Mouse (Mus musculus): ENCODE data around the gene Mgll. TPM values are rescaled to one million over a fixed set of nuclear protein-coding genes. Genes with fewer than 3 reads are reported as not detected.
A peak's percentile ranks its signal among the peaks of the same experiment; 100 is the strongest.

Mgll gene
- total RNA-seq, 2 experiments from 2014 or later = 193 to 231 TPM

DNA sequence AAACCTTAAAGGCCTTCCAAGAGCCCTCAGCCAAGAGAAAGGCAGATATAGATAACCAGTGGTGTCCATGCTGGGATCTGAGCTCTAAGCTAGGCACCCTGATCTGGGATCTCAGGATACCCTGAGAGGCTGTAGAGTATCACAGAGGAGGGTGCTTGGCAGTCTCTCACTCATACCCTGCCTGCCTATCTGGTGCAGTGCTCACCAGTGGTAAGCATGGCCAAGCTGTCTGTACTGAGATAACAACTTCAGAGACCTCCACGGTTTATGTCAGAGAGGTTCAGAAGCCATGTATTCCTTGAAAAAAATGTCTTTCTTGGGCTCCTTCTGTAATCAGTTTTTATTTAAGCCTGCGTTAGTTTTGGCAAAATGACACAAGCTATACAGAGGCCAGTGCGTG is 16.8 kb downstream of the Mgll start:
- DNase-seq (ENCODE audit: low spot score in 2 of 2) = no peak
- intact Hi-C loops (cut with DNase I) = no loop called here

DNA sequence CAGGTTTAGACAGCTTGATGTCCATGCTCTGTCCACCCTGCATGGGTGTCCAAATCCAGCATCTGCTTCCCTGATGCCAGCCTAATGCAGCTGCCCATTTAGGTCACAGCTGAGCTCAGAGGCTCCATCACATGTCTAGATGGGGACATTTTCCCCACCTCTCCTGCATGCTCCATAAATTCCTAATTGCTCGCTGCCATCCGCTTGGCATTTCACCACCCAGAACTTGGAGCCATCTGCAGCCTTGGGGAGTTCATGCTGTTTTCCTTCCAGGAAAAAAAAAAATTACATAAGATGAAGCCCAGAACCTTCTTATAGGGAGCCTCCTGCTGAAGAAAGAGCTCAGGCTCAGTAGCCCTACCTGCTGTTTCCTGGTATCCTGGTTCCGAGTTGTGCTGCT is 17.6 kb downstream of the Mgll start:
- intact Hi-C loops (cut with DNase I) = no loop called here
- peak; percentile 51 to 68 for DNase-seq (ENCODE audit: low spot score in 2 of 2)

DNA sequence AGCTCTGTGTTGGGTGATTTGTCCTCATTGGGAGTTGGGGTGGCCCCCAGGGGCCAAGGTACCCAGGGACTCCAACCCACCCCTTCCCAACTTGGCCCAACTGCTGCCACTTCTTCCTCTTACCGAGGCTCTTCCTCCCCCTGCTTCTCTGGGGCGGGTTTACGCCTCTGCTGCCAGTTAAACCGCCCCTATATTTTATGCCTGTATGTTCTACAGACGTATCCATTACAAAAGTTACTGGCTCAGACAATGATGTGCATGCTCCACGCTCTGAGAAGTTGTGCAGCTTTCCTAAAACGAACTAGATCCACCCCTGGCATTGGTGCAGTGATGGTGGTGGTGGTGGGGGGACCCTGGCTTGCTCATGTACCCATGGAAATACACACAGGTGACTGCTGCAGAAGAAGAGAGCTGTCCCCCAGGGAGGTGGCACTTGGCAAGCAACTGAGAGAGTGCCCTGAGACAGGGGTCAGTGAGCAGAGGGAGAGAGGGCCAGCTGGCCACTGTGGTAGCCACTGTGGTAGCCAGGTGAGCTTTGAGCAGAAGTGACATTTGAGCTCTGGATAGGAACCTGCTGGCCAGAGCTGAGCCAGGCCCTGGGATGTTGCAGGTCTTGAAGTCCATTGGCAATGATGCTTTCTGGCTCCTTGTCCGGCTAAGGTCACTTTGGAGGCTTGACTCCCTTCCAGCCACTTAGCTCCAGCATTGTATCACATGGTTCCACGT is 18.2 kb downstream of the Mgll start:
- no peak for DNase-seq (ENCODE audit: low spot score in 2 of 2)
- intact Hi-C loops (cut with DNase I) = no loop called here

DNA sequence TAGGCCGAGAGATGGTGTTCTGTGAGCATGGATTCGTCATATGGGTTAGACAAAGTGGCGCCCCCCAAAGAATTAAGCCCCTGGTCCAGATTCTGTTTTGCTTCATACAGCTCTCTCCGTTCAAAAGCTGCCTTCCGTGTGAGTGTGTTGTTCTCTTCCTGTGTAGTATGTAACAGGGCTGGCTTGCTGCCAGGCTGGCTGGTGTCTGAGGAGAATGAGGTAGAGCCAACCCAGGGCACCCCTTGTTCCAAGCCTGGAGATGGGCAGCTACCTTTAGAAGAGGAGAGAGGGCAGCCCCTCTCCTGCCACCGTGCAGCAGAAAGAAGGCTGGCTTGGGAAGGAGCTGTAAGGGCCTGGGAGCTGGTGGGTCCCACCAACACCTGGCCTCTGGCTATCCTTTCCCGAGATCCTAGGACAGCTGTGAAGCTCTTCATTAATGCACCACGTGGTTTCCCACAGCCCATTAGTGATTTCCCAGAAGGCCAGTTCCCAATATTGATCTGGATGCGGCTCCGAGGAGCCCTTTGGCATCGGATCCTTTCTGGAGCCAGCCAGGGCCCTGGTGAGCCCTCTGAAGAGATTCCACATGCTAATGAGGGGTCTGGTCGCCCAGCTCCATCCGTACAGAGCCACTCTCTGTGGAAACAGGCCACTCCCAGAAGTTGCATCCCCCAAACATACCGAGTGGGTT is 19.5 kb downstream of the Mgll start:
- DNase-seq (ENCODE audit: low spot score in 2 of 2) = no peak
- intact Hi-C loops (cut with DNase I) = no loop called here

DNA sequence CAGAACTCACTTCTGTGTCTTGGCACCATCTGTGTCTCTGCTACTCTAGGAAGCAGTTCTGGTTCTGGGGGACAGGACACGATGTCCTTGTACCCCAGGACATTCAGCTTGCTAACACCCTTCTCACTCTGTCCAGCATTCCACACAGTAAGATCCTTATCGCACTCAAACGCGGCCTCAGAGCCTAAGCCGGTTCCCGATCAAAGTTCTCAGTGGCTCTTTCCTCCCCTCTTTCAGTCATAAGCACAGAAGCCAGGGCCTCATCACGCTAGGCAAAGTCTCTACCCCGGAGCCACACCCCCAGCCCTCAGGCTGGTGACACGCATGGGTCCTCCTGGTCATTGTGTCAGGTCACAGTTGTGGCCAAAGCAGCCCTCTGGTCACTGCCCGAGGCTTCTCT is 20.8 kb downstream of the Mgll start:
- intact Hi-C loops (cut with DNase I) = no loop called here

DNA sequence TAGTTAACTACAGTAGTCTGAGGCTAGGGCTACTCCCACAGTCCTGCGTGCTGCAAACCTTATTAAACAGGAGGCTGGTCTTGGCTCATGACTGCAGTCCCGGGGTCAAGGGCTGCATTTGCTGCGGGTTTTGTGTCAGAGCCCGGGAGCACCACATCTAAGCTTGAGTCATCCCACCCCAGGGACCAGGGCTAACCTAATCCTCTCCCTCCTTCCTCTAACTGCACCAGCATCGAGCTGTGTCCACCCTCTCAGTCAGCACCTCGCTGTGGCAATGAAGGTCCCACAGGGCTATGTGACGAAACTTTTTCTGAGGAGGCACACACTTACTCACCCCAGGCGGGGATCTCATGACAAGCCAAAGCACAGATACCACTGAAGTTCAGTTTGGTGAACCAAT is 22.1 kb downstream of the Mgll start:
- intact Hi-C loops (cut with DNase I) = no loop called here
- no peak for DNase-seq (ENCODE audit: low spot score in 2 of 2)

More for the DNA sequence above, 20.8 kb downstream of the Mgll start:
- no peak for DNase-seq (ENCODE audit: low spot score in 2 of 2)

DNA sequence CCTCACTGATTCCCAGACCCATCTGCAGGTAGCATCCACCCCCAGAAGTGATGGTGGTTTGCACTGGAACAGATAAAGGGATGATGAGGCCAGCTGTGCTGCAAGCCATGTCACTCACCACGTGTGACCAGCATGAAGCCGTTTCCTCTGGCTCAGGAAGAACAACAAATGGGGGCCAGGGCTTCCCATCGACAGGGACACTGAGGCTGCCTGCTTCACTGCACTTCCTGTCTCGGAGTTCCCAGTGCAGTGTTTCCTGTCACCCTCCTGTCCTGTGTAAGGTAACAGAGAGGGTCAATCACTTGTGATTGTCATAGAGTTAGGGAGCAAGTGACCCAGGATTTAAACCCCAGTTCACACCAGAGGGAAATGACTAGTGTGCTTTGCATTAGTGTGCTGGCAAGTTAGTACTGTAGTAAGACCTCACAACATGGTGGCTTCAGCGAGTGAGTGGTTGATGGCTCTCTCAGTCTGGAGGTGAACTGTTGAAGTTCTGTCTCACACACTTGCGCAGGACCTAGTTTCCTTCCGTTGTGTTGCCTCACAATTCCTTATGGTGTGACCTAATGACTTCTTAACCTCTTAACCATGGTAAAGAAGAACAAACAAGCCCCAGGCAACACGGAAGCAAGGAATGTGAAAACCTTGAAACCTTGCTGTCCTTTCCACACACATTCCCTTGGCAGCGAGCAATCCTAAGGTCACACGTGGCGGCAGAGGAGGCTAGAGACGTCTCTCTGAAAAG is 23.3 kb downstream of the Mgll start:
- intact Hi-C loops (cut with DNase I) = no loop called here
- DNase-seq (ENCODE audit: low spot score in 2 of 2) = no peak

DNA sequence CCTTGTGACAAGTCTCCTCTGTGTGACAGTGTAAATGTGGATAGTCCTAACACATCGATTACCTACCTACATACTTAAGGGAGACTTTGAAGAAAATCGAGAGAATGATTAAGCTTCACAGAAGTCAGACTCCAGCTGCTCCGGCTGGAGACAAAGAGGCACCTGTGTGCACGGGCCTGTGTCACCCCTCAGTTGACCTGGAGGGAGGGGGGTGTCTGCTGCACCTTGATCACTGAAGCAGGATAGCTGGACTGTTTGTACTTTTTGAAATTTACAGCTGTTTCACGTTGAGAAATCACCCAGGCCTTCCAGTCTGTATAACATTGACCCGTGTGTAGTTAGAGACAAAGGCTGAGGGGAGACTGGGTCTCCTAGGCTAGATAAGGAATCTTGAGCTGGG is 26.7 kb downstream of the Mgll start:
- no peak for DNase-seq (ENCODE audit: low spot score in 2 of 2)
- intact Hi-C loops (cut with DNase I) = no loop called here

DNA sequence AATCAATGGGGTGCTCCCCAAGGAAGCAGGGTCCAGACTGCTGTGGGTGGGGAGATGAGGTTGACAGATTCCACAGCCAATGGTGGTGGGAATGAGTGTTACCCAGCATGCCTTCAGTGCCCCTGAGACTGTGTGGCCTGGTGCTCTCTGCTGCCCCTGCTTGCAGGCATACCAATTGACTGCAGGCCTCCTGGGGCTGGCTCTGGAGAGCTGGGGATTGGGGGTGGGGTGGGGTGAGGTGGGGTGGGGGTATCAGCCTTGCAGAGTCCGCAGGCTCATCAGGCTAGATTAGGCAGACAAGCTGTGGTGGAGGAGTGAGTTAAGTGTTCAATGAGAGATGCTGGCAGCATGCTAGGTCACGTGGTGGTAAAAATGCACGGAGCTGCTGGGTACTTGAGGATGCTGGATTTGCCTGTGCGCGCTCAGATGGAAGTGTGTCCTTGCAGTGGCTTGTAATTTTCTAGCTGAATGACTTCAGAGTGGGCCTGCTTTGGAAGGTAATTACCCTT is 28.6 kb downstream of the Mgll start:
- DNase-seq (ENCODE audit: low spot score in 2 of 2) = no peak
- intact Hi-C loops (cut with DNase I) = no loop called here

DNA sequence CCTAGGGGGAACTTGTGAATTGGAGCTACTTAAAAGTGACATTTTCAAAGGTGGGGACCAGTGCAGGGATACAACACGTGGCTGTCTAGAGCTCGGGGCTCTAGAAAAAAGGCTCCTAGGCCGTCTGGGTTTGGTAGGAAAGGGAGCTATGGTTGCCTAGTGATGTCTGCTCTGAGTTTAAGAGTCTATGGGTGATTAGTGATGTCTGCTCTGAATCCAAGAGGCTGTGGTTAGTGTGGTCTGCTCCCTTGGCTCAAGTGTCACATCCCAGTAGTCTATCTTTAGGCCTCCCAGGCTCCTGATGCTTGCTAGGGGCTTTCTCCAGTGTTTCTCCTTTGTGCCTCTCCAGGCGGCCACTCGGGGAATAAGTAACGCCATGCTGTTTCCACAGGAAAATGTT is 29.4 kb downstream of the Mgll start:
- intact Hi-C loops (cut with DNase I) = no loop called here
- no peak for DNase-seq (ENCODE audit: low spot score in 2 of 2)

DNA sequence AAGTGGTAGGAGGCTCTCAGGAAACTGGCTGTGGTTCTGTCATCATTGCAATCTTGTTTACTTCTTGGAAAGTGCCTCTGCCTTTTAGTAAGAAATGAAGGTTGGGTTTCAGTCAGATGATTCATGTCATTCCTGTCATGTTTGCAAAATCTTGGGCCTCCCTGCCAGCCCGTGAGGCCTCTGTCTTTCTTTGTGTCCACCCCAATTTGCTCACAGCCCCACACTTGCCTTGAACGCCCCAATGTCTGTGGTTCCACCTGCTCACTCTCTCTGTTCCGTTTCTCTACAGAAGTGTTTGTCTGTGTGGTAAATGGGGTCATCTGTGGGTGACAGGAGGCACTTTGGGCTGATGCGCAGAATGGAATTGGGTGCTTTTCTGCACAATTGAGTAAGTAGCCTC is 32.8 kb downstream of the Mgll start:
- DNase-seq (ENCODE audit: low spot score in 2 of 2) = no peak
- intact Hi-C loops (cut with DNase I) = no loop called here

DNA sequence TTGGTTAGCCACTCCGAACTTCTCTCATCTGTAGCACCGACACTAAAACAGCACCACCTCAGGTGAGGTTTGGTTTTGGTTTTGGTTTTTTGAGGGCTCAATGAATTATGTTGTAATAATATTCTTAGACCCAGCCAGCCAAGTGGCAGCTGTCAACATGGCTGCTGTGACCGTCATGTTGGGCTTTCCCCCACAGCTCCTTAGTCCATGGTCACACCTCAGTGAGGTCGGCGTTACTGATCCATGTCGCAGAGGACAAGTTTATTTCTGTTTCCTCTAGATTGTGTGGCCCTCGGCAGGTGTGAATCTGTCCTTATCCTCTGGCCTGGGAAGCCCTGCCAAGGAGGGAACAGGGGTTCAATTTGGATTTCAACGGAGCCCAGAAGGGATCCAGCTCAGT is 33.9 kb downstream of the Mgll start:
- intact Hi-C loops (cut with DNase I) = no loop called here
- no peak for DNase-seq (ENCODE audit: low spot score in 2 of 2)

DNA sequence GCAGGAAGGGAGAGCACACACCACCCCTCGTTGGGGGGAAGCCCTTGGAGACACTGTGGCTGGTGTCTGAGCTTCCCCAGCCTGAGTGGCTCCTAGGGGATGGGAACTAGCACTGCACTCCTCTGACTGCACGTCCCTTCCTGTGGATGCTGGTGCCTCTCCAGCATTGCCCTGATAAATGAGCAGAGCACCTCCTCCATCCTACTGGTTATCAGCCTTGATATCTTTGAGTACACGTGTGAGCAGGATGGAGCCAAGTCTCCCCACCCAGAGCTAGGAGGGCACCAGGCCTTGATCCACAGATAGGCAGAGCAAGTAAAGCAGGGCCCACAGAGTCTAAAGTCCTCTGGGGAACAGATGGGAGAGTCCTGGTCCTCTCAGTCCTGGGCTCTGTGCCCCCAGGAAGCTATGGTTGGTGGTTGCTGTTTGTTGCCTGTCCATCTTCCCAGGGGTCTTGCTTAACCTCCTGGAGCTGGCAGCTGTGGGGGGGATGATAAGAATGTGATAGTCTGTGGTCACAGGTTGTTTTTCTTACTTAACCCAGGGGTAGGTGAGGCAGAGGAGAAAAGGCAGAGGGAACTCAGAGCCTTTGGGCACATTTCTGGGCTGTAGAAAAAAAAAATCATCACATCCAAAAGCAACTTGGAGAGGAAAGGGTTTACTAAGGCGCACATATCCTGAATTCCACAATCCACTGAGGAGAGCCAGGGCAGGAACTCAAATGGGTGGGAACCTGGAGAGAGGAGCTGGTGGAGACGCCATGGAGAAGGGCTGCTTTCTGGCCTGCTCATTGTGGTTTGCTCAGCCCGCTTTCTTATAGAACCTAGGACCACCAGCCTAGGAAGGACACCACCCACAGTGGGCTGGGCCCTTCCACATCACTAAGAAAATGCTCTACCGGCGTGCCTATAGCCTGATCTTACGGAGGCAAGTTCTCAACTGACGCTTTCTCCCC is 34.6 kb downstream of the Mgll start:
- intact Hi-C loops (cut with DNase I) = no loop called here

DNA sequence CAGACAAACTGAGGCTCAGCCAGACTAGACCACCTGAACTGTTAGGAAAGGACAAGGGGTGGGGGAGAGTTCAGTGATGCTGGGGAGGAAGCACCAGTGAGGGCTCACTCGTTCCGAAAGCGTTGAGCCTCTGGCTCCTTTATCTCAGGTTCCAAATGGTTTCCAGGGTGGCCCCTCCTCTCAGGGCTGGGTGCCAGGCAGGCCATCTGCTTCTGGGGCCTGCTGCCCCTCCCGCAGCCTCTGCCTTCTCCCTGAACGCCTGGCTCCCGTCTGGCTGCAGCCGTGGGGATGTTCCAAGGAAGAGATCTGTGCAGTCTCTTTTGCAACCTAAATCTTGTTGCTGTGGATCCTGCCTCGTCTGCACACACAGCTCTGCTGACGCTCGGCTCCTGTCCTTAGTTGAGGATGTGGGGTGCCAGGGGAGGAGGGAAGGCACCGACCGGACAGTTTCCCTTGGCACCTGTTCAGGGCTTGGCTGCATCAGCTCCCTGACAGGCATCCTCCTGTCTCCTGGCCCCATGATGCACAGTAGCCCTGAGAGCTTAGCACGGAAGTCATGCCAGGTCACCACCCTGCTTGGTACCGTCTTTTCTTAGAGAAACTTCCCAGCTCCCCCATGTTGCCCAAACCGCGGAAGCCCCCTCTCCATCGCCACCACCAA is 35.7 kb downstream of the Mgll start:
- intact Hi-C loops (cut with DNase I) = loop anchor here (5.0 kb wide), 1 partner anchor 33 kb away; no protein-coding TSS in a partner anchor

More for the DNA sequence above, 34.6 kb downstream of the Mgll start:
- DNase-seq (ENCODE audit: low spot score in 2 of 2) = no peak

DNA sequence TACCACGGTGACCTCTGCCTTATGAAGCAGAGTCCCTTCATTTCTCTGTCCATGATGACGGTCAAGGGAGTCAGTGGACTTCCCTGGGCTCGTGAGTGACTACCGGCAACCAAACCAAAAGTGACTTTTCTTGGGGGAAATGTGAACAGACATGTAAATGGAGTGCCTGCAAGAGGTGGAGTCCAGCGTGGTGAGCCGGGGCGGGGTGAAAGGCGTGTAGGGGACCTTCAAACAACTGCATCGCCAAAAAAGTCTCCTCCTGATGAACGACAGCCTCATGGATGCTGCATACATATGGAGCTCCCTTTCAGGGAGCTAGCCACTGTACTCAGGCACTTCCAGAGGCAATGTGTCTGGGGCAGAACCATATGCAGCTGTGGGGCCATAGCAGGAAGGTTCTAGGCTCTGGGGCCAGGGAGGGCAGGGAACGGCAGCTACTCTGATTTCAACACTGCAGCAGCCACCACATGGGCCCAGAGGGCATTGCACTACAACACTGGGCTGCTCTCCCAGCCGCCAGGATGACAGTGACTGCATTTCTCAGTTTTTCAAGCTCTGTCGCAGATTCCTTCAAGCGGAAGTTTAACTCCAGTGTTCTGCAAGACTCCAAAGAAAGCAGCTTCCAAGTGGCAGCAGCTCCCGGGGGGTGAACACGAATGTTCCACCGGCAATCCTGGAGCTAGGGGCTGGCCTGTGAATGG is 36.9 kb downstream of the Mgll start:
- no peak for DNase-seq (ENCODE audit: low spot score in 2 of 2)
- intact Hi-C loops (cut with DNase I) = loop anchor here (5.0 kb wide), 1 partner anchor 34 kb away; no protein-coding TSS in a partner anchor

More for the DNA sequence above, 35.7 kb downstream of the Mgll start:
- peak; percentile 79 to 88 for DNase-seq (ENCODE audit: low spot score in 2 of 2)

DNA sequence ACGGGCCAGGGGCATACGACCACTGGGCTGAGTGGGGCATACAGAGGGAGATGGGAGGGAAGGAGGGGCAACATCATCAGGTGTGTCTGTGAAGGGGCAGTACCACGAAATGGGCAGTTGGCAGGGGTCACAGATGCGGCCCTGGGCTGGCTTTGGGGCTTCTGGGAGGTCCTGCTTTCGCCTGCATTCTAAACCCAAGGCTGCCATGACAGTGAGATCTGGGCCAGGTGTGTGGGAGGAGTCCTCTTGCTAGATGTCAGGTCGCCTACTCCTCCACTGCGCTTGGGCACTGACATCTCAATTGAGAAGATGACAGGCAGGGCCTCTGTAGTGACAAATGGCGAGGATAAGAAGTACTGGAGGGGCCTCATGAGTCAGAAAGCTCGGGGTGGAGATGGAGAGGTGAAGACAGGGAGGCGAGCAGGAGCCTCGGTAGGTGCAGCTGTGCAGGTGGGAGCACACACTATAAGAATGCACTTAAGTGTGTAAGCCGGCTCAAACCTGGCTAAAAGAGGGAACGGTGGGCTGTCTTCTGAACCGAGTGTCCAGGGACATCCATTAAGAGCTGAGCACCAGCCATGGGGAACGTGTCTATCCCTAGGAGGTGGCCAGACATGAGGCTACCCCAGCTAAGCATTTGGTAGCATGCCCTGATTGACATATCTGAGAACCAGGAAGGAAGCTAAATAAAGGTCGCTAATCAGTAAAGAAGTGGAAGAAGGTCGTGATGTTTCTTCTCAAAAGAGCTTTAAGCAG is 37.6 kb downstream of the Mgll start:
- DNase-seq (ENCODE audit: low spot score in 2 of 2) = no peak
- intact Hi-C loops (cut with DNase I) = loop anchor here (5.0 kb wide), 1 partner anchor 35 kb away; no protein-coding TSS in a partner anchor

DNA sequence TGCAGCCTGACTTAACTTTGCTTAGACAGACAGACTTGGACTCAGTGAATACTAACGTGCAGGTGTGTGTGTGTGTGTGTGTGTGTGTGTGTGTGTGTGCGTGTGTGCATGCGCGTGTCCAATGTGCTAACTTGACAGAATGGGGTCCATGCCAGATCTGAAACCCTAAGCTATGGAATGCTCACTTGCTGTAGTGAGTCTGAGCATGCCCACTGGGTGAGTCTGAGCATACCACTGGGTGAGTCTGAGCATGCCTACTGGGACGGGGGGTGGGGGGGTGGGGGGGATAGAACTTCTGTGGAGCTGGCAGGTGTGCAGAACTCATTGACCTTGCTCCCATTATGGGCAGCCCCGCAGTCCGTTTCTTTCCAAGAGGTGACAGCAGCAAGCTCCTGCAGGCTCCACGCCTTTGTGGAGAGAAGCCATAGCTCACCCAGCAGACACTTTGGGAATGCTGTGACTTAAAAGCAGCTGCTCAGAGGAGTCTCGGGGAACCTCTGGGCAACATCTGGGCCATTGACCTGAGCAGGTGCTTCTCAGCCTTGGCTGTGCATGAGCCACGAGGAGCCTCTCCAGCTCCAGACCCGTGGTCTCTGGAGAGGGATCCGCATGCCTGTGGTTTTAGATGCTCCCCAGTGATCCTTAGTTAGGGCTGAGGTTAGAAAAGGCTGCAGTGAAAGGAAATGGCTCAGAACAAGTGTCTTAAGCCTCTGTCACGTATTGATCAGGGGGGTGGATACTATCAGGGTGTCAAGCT is 38.4 kb downstream of the Mgll start:
- DNase-seq (ENCODE audit: low spot score in 2 of 2) = no peak
- intact Hi-C loops (cut with DNase I) = loop anchor here (5.0 kb wide), 1 partner anchor 35 kb away; no protein-coding TSS in a partner anchor
